Mouse (Mus musculus) heart, embryonic 10.5 days (tissue): Measurements from ENCODE around the gene Mlycd. TPM values are rescaled to one million over a fixed set of nuclear protein-coding genes. Genes with fewer than 3 reads are reported as not detected.
A peak's percentile ranks its signal among the peaks of the same experiment; 100 is the strongest.

Source experiments
- DNase-seq: peaks from one replicate; pipeline ENCODE4 v3.0.0-alpha.2; 2017; ENCODE audit warnings: low spot score
- H3K27ac ChIP-seq: fragments of 300-500 bp; sonication (generic); 2 replicates; pipeline ENCODE4 v1.5.1; 2016; ENCODE audit warnings: mild to moderate bottlenecking
- H3K27me3 ChIP-seq: fragments of 300-500 bp; sonication (generic); 2 replicates; pipeline ENCODE4 v1.6.1; 2016; ENCODE audit warnings: mild to moderate bottlenecking; ENCODE audit not compliant: poor library complexity, insufficient read depth, severe bottlenecking
- H3K36me3 ChIP-seq: fragments of 300-500 bp; sonication (generic); 2 replicates; pipeline ENCODE4 v1.6.1; 2016; ENCODE audit warnings: mild to moderate bottlenecking, moderate library complexity
- H3K4me1 ChIP-seq: fragments of 300-500 bp; sonication (generic); 2 replicates; pipeline ENCODE4 v1.6.1; 2016; ENCODE audit warnings: mild to moderate bottlenecking
- H3K4me3 ChIP-seq: fragments of 300-500 bp; sonication (generic); 2 replicates; pipeline ENCODE4 v1.5.1; 2016; ENCODE audit warnings: mild to moderate bottlenecking, moderate library complexity
- H3K9me3 ChIP-seq: fragments of 300-500 bp; sonication (generic); 2 replicates; pipeline ENCODE4 v1.6.1; 2016; ENCODE audit warnings: mild to moderate bottlenecking, moderate library complexity
- WGBS: fragments of 180-500 bp; shearing (Covaris S2); methylation state at CpG from one replicate; pipeline ENCODE4 v1.1.7; 2016; 5-methylcytosine and 5-hydroxymethylcytosine counted together
- polyA plus RNA-seq: library from polyadenylated mRNA; unstranded; fragments of >200 nt; fragmentation: Nextera tagmentation; extraction: Ambion mirVana; gene quantifications from 2 replicates; pipeline ENCODE4 v1.2.1, GENCODE M21; 2016

The Mlycd gene
- polyA plus RNA-seq, 1 experiment from 2014 or later = 15.2 TPM

- no peaks in the 10 kb centered on the region for H3K9me3 ChIP-seq
- no peaks in the 10 kb centered on the region; the same call in 1 of the 2 replicates for H3K27me3 ChIP-seq
- H3K4me3 ChIP-seq = no peak overlapping the region
- DNase-seq = no peak
- H3K4me1 ChIP-seq = no peaks in the 10 kb centered on the region
- no peak overlapping the region for H3K27ac ChIP-seq
- WGBS = 22% methylated on average over 10 of the region's 10 CpGs
- no peaks in the 10 kb centered on the region for H3K36me3 ChIP-seq
Measured at GRCm38 (mm10) chr8:119384478-119384877, 10.2 kb upstream of the Mlycd start.

DNA sequence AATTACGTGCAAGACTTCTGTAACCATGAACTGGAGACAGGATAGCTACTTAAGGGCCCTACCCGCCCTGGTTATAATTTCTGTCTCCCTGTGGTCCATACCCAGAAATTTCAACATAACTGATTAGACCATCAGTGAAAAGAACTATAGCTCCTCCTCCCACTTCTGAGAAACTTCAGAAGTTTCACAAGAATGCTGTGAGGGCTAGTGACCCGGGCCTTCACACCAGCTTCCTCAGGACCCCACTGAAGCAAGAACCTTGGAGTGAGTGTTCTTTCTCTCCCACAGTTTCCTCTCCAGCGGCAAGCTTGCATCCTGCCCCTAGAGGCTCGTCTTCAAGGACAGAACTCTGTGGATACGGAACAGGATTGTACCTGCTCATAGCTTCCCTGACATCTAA, 8.8 kb upstream of the Mlycd start:
- DNase-seq = no peak
- 76% methylated on average over 6 of the region's 6 CpGs for WGBS
- no peaks in the 10 kb centered on the region for H3K36me3 ChIP-seq
- H3K4me1 ChIP-seq = no peaks in the 10 kb centered on the region
- H3K4me3 ChIP-seq = no peak overlapping the region
- no peaks in the 10 kb centered on the region for H3K9me3 ChIP-seq
- no peaks in the 10 kb centered on the region; the same call in 1 of the 2 replicates for H3K27me3 ChIP-seq
- no peak overlapping the region for H3K27ac ChIP-seq

- 77% methylated on average over 6 of the region's 6 CpGs for whole genome bisulfite sequencing
- Histone ChIP-seq H3K36me3 (no peaks in the 10 kb centered on the region), H3K27me3 (no peaks in the 10 kb centered on the region; the same call in 1 of the 2 replicates), H3K4me1 (no peaks in the 10 kb centered on the region), H3K9me3 (no peaks in the 10 kb centered on the region), H3K4me3 (no peak overlapping the region), H3K27ac (no peak overlapping the region)
- no peak for DNase-seq
Measured at GRCm38 (mm10) chr8:119386988-119387387, 7.7 kb upstream of the Mlycd start.

- Histone ChIP-seq H3K27ac (peak overlapping the region; percentile 91), H3K4me3 (peak overlapping the region; percentile 85), H3K4me1 (peaks cover 24% of the 10 kb centered on the region), H3K36me3 (peaks cover 11% of the 10 kb centered on the region; the same call in 1 of the 2 replicates), H3K27me3 (no peaks in the 10 kb centered on the region), H3K9me3 (no peaks in the 10 kb centered on the region)
- 76% methylated on average over 9 of the region's 9 CpGs for WGBS
- no peak for DNase-seq
Measured at GRCm38 (mm10) chr8:119394097-119394496, 581 bp upstream of the Mlycd start.

- no peak for DNase-seq
- H3K9me3 ChIP-seq = no peaks in the 10 kb centered on the region
- H3K4me1 ChIP-seq = peaks cover 28% of the 10 kb centered on the region
- H3K36me3 ChIP-seq = peaks cover 13% of the 10 kb centered on the region; the same call in 1 of the 2 replicates
- 4% methylated on average over 83 of the region's 83 CpGs for WGBS
- peak overlapping the region; percentile 85 for H3K4me3 ChIP-seq
- H3K27ac ChIP-seq = peak overlapping the region; percentile 91
- no peaks in the 10 kb centered on the region for H3K27me3 ChIP-seq
Measured at GRCm38 (mm10) chr8:119395072-119395950, 633 bp downstream of the Mlycd start.

- WGBS = 85% methylated on average over 9 of the region's 9 CpGs
- peaks cover 39% of the 10 kb centered on the region for H3K4me1 ChIP-seq
- no peak overlapping the region for H3K27ac ChIP-seq
- H3K4me3 ChIP-seq = no peak overlapping the region
- no peaks in the 10 kb centered on the region for H3K9me3 ChIP-seq
- no peaks in the 10 kb centered on the region for H3K27me3 ChIP-seq
- H3K36me3 ChIP-seq = peaks cover 24% of the 10 kb centered on the region; the same call in 1 of the 2 replicates
- no peak for DNase-seq
Measured at GRCm38 (mm10) chr8:119398558-119398957, 3.9 kb downstream of the Mlycd start.

DNA sequence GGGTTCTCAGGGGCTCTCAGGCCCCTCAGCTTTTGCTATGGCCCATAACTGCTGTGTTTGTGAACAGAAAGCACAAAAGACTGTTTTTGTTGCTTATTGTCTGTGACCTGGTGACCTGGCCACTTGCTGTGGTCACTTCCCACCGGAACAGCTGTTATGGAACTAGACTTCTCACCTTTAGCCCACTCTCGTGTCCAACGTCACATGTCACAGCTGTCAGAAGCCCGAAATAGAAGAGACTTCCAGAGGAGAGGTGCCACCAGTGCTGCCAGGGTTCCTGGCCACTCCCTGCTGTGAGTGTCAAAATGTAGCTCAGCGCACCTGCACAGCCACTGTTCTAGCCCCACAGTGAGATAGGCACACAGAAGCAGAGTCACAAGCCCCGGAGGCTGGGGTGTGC, 4.6 kb downstream of the Mlycd start:
- no peaks in the 10 kb centered on the region for H3K9me3 ChIP-seq
- peak; percentile 73 for DNase-seq
- H3K4me3 ChIP-seq = no peak overlapping the region
- H3K27me3 ChIP-seq = no peaks in the 10 kb centered on the region
- WGBS = 60% methylated on average over 6 of the region's 6 CpGs
- H3K4me1 ChIP-seq = peaks cover 35% of the 10 kb centered on the region
- H3K27ac ChIP-seq = no peak overlapping the region
- peaks cover 24% of the 10 kb centered on the region; the same call in 1 of the 2 replicates for H3K36me3 ChIP-seq

DNA sequence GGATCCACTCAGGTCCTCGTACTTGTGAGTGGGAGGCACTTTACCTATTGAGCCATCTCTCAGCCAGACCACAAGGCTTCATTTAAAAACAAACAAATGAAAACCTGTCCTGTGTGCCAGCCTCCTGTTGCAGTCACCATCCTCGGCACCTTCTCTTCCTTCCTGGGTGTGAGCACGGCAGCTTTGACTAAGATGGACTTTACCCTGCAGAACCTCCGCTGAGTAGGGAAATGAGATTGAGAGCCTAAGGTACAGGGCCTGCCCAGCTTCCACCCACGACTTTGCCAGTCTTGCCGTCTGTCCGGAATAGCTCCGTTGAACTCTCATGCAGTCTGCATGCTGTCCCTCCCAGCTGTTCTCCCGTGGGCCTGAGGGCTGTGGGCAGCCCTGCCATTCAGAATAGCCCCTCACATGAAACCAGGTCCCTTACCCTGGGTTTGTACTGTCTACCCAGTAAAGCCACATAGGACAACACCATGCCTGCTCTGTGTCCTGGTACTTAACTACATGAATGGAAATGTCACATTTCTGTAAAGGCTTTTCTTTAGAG, 5.5 kb downstream of the Mlycd start:
- Histone ChIP-seq H3K27me3 (no peaks in the 10 kb centered on the region), H3K36me3 (peaks cover 33% of the 10 kb centered on the region), H3K9me3 (no peaks in the 10 kb centered on the region), H3K27ac (no peak overlapping the region), H3K4me1 (peaks cover 30% of the 10 kb centered on the region), H3K4me3 (no peak overlapping the region)
- WGBS = 75% methylated on average over 9 of the region's 9 CpGs
- DNase-seq = no peak

DNA sequence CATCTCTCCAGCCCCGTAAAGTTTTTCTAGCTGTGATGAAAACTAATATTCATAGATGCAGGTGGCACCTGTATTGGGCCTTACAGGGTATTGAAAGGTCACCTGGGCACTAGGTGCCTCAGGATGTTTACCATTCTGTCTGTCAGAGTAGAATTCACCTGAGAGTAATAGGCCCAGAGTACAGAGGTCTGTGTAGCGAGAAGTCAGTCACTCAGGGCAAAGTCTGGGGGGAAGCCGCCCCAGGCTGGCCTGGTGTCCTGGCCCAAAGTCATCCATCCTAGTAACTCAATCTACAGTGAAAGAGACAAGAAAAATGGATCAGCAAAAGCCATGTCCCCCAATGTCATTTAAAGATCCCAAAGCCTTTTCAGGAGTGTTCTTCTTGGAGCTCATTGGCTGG, 6.2 kb downstream of the Mlycd start:
- Histone ChIP-seq H3K4me1 (peaks cover 22% of the 10 kb centered on the region; the same call in 1 of the 2 replicates), H3K9me3 (no peaks in the 10 kb centered on the region), H3K27me3 (no peaks in the 10 kb centered on the region), H3K27ac (no peak overlapping the region), H3K36me3 (peaks cover 39% of the 10 kb centered on the region), H3K4me3 (no peak overlapping the region)
- WGBS = 74% methylated on average over 3 of the region's 3 CpGs
- no peak for DNase-seq

GRCm38 (mm10) chr8:119403912-119404311, 9.2 kb downstream of the Mlycd start:
- H3K27ac ChIP-seq = no peak overlapping the region
- H3K4me3 ChIP-seq = no peak overlapping the region
- peaks cover 51% of the 10 kb centered on the region for H3K36me3 ChIP-seq
- 77% methylated on average over 10 of the region's 10 CpGs for WGBS
- peaks cover 16% of the 10 kb centered on the region; the same call in 1 of the 2 replicates for H3K4me1 ChIP-seq
- no peaks in the 10 kb centered on the region for H3K9me3 ChIP-seq
- H3K27me3 ChIP-seq = no peaks in the 10 kb centered on the region
- no peak for DNase-seq

DNA sequence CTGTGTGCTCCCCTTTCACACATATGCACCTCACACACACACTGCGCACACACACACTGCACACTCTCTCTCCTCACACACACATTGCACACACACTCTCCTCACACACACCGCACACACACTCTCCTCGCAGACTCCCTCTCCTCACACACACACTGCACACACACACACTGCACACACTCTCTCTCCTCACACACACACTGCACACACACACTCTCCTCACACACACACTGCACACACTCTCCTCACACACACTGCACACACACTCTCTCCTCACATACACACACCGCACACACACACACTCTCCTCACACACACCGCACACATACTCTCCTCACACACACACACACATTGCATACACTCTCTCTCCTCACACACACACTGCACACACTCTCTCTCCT, 10.0 kb downstream of the Mlycd start:
- H3K4me3 ChIP-seq = no peak overlapping the region
- no peaks in the 10 kb centered on the region for H3K9me3 ChIP-seq
- 97% methylated on average over 5 of the region's 5 CpGs for WGBS
- no peak overlapping the region for H3K27ac ChIP-seq
- H3K36me3 ChIP-seq = peaks cover 58% of the 10 kb centered on the region
- H3K4me1 ChIP-seq = 0 out of 2 replicates have a peak, but pooled peaks cover 10% of the 10 kb centered on the region
- H3K27me3 ChIP-seq = no peaks in the 10 kb centered on the region
- no peak for DNase-seq

GRCm38 (mm10) chr8:119408311-119408710, 13.6 kb downstream of the Mlycd start:
- Histone ChIP-seq H3K27me3 (peaks cover 4% of the 10 kb centered on the region), H3K36me3 (peaks cover 67% of the 10 kb centered on the region), H3K9me3 (no peaks in the 10 kb centered on the region), H3K4me1 (peaks cover 5% of the 10 kb centered on the region), H3K27ac (no peak overlapping the region), H3K4me3 (no peak overlapping the region)
- WGBS = 82% methylated on average over 8 of the region's 8 CpGs
- no peak for DNase-seq

- H3K4me1 ChIP-seq = peaks cover 4% of the 10 kb centered on the region
- H3K27me3 ChIP-seq = peaks cover 41% of the 10 kb centered on the region
- H3K36me3 ChIP-seq = peaks cover 44% of the 10 kb centered on the region
- 49% methylated on average over 10 of the region's 10 CpGs for WGBS
- DNase-seq = no peak
- H3K4me3 ChIP-seq = no peak overlapping the region
- H3K9me3 ChIP-seq = no peaks in the 10 kb centered on the region
- H3K27ac ChIP-seq = no peak overlapping the region
Measured at GRCm38 (mm10) chr8:119412037-119412734, 17.5 kb downstream of the Mlycd start.
